Mouse (Mus musculus): ENCODE measurements around the gene Ripply1. TPM values are rescaled to one million over a fixed set of nuclear protein-coding genes. Genes with fewer than 3 reads are reported as not detected.

Gene Ripply1
- total RNA-seq (2021) = not detected
- long read RNA-seq, experiment 1 = 0 reads
- long read RNA-seq, experiment 2 = 0 reads

DNA sequence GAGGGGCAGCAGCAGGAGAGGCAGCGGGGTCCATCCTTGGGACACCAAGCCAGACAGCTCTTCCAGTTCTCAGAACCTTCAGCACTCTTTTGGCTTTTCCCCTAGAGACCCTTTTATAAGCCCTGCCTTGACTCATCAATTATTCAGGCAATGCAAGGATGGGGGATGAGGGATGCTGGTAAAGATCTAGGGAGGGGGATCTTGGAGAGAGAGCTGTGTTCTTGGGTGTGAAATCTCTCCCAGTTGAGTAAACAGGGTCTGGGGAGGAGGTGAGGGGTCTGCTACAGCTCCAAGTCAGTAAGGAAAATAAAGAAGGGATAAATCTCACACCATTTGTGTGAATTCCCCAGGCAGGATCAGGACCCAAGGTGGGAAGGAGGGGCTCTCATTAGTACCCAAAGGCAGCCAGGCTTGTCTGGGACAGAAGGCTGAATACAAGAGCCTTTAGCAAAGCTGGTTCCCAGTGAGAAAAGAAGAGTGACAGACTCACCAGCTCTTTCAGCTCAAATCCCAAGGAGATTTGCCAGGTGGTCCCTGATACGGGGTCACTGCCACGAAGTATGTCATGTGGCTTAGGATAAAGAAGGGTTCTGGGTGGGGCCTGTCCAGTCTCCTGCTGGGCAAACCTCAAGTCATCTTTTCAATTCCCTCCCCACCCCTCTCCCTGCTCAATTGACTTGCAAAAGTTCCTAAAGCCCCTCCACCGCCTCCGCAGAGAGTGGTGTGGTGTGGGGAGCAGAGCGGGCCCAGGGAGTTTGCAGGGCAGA is at the start of gene Ripply1:
Gene Ripply1 (minus strand): TSS at position 76 of the 767 bp plus-strand sequence.
- DNase-seq (ENCODE audit: low spot score in 2 of 2) = no peak

DNA sequence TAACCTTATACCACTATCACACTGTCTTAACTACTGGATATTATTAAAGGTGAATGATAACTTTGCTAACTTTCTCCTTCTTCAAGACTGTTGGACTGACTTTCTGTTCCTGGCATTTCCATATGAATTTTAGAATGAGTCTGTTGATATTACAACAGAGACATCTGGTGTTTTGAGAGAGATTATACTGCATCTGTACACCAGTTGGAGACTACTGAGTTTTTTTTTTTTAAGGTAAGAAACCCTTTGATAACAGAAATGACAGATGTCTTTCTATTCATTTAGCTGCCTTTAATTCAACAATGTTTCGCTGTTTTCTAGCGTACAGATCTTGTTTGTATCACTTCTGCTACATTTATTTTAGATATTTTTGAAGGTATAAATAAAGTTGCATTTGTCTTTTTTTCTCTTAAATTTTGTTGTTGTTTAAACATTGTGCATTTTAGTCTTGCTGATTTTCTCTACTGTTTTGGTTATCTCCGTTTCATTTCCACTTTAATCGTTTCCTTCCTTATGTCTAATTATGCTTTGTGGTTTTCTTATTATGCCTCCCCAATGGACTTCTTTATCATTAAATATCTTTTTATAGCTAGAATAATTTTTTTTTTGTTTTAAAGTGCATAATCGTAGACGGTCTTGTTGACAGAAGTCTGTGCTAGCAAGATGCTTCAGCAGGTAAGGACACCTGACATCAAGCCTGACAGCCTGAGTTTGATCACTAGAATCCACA is 46.4 kb upstream of the Ripply1 start:
- DNase-seq (ENCODE audit: low spot score in 2 of 2) = no peak

- no peak for DNase-seq (ENCODE audit: low spot score in 2 of 2)
Observed at GRCm38 (mm10) chrX:139826926-139827325, 44.8 kb upstream of the Ripply1 start.

DNA sequence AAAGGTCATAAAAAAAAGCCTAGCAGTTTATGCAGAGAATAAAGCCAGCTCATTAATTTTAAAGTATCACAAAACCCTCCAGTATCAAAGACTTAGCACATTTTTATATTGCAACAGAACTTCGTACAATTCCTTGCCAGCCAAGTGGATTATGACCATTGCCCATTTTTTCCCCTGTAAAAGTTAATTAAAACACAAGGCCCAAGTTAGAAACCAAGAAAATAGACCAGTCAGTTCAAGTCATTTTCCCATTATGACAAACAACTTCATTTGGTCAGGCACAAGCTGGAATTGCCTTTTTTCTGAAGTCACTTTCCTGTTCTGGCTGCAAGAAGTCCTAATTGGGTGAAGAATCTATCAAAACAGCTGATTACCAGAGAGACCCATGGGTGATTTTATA is 43.2 kb upstream of the Ripply1 start:
- no peak for DNase-seq (ENCODE audit: low spot score in 2 of 2)

GRCm38 (mm10) chrX:139815201-139815600 is 33.0 kb upstream of the Ripply1 start:
- no peak for DNase-seq (ENCODE audit: low spot score in 2 of 2)

DNA sequence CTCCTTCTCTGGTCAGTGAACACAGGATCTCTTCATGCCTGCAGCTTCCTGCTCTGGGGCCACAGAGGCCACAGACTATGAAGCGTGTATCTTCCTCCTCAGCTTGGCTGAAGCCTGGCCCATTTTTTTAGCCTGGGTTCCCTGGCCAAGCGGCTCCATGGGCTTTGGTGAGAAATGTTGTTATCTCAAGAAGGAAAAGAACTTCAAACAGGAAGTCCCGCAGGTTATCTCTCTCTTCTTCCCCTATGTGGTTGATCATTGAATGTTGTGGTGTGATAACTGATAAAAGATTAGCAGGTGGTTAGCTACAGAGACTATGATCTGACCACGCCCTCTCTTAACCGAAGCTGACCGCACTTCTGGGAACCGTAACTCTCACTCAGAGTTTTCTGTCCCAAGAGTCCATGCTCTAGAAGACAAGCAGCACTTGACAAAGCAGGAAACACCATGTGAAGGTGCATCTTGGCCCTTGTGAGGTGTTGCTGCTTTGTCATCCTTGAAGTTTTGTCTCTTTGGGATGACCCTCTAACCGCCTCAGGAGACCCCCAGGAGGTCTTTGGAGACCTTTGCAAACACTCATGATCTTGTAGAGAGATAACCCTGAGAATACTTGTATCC is 32.0 kb upstream of the Ripply1 start:
- no peak for DNase-seq (ENCODE audit: low spot score in 2 of 2)

- DNase-seq (ENCODE audit: low spot score in 2 of 2) = no peak
Observed at GRCm38 (mm10) chrX:139813299-139814002, 31.3 kb upstream of the Ripply1 start.

DNA sequence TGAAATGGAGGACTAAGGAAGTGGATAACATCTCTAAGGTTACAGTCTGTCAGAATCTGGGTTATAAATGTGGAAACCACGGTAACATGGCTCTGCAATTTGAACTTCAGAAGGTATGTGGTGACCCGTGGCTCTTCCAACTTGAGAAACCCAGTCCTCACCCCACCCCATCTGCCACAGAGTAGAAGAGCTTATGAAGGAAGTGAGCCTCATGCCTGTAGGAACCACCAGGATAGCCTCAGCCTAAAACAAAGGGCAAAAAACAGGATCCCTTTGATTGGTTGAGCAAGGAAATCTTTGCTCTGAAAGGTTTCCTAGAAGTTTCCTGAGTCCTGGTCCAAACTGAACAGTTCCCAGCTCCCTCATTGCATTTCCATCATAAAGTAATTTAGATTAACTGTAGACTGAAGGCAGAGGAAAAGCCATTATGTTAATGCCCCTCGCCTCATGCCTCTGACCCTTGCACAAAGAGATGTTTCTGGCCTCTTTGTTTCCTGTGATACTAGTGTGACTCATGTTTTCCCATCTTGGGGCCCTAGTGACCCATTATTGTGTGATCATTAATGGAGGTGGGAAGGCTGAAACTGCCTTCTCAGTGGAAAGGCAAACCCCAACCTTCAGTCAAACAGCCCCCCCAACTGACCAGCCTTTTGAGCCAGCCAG is 30.6 kb upstream of the Ripply1 start:
- DNase-seq (ENCODE audit: low spot score in 2 of 2) = no peak

DNA sequence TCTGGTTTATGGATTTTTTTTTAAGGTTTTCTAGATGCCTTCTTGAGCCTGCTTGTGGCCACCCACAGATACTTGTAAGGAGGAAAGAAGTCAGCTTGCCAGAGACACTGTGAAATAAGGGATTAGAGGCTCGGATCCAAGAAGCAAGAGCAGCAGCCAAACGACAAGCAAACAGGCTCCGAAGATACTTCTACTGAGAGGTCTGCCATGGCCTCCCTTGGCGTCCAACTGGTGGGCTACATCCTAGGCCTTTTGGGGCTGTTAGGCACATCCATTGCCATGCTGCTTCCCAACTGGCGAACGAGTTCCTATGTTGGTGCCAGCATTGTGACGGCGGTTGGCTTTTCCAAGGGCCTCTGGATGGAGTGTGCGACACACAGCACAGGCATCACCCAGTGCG is 26.3 kb upstream of the Ripply1 start:
- peak in 1 of 2 experiments; percentile 20 for DNase-seq (ENCODE audit: low spot score in 2 of 2)

DNA sequence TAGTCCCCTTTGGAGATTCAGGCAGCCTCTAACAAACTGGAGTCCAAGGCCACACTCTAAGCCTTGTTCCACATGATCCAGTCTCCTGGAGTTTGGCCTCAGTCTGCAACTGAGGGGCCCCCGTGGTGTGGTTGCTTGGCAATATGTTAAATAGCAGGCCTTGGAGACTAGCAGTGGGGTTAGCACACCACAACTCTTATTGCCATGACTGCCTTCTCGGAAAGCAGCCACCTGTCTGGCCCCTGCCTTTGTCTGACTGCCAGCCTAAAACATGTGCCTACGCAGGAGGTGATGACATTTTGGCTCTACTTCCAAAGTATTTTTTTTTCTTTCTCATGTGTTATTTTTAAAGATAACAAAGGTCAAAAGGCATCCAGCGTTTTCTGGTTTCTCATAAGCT is 25.9 kb upstream of the Ripply1 start:
- DNase-seq (ENCODE audit: low spot score in 2 of 2) = peak in 1 of 2 experiments; percentile 11

DNA sequence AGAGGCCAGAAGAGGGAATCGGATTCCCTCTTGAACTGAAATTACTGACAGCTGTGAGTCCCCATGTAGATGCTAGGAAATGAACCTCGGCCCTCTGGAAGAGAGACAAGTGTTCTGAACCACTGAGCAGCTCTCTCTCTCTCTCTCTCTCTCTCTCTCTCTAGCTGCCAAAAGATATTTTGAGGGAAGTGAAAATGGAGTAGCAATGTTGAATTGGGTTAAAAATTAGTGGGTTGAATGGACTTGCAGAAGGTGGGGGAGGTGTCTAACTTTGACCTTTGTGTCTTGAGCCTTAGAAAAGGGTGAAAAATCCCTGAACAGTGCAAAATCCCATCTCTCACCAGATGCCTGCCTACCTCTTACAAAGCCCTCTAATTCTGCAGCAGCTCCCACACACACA is 25.2 kb upstream of the Ripply1 start:
- DNase-seq (ENCODE audit: low spot score in 2 of 2) = no peak

DNA sequence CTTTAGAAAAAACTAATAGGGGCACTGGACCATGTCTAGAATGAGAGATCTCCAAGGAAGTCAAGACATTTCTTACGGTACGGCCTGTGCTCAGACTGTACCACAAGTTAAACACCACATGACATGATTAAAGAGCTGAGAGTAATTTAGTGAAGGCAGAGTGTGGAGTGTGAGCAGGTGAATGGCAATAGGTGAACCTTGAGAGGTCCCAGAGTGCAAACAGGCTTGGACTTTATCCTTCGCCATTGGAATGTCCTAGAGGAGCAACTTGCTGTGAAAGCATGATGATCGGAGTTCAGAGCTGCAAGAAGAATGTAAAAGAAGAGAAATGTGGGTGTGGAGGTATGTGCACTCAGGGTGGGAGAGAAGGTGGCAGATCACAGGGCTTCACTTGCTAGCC is 23.8 kb upstream of the Ripply1 start:
- no peak for DNase-seq (ENCODE audit: low spot score in 2 of 2)

DNA sequence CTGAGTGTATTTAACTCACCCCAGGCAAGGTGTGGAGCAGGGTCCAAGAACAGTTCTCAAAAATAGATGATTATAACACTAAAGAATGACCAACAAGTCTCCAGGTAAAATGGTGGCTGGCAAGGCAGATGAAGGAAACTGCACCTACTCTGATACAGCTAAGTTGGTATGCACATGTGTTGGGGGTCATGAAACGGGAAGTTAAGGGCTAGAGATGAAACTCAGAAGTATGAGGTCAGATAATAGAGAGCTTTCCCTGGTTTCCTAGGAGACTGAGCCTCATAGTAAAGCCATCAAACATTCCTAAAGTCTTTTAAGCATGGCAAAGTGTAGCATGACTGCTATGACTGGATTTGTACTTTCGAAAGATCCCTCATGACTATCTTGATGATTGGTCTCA is 20.9 kb upstream of the Ripply1 start:
- DNase-seq (ENCODE audit: low spot score in 2 of 2) = no peak

DNA sequence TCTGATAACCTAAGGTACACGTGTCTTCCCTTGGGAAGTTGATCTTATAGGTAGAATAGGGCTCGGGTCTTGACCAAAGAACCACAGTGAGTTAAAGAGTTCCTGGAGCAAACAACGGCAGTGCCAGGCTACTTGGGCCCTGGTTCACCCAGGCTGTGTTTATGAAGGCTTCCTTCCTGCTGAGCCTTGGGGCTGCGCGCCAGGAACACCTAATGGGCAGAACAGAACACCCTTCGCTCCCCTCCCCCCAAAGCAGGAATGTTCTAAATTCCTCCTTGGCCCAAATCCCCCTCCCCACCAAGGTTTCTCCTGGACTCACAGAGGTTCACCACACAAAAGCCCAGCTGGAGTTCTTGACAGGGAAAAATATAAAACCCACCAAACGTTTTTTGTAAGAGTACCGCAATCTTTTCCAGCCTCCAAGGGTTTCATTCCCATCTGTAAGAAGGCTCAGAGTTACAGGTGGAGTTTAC is 18.3 kb upstream of the Ripply1 start, which contains the start of gene Cldn2:
Gene Cldn2 (plus strand): TSS at position 423 of the 473 bp plus-strand sequence.
- DNase-seq (ENCODE audit: low spot score in 2 of 2) = no peak

GRCm38 (mm10) chrX:139799953-139800352 is 17.8 kb upstream of the Ripply1 start:
- no peak for DNase-seq (ENCODE audit: low spot score in 2 of 2)

GRCm38 (mm10) chrX:139797875-139798274 is 15.7 kb upstream of the Ripply1 start:
- DNase-seq (ENCODE audit: low spot score in 2 of 2) = no peak

GRCm38 (mm10) chrX:139796037-139796436 is 13.9 kb upstream of the Ripply1 start:
- no peak for DNase-seq (ENCODE audit: low spot score in 2 of 2)

GRCm38 (mm10) chrX:139794072-139794845 is 12.1 kb upstream of the Ripply1 start:
- no peak for DNase-seq (ENCODE audit: low spot score in 2 of 2)

- DNase-seq (ENCODE audit: low spot score in 2 of 2) = no peak
Observed at GRCm38 (mm10) chrX:139785764-139786163, 3.6 kb upstream of the Ripply1 start.

DNA sequence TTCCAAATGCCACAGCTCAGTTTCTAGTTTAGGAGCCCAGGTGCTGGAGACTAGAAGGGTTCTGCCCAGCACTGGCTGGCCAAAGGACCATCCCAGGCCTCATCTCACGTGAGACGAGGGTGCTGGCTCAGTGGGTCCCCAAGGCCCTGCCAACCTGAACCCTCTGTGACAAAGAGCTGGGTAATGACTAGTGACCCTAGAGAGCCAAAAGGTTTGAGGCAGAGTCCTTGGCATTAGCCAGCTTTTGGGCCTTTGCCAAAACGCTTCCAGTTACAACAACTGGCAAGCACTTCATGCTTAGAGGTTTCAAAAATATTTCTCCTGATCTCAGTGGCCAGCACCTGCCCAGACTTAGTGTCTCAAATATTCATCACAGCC is 881 bp upstream of the Ripply1 start:
- no peak for DNase-seq (ENCODE audit: low spot score in 2 of 2)

Measured in layer of hippocampus, postnatal 14 days (tissue).